Mouse (Mus musculus) ES-Bruce4 (cell line): ENCODE measurements around the gene Fto. TPM values are rescaled to one million over a fixed set of nuclear protein-coding genes. Genes with fewer than 3 reads are reported as not detected.
A peak's percentile ranks its signal among the peaks of the same experiment; 100 is the strongest.

Experiments used
- H3K27ac ChIP-seq: 2 replicates; pipeline ENCODE4 v1.5.1; 2012; ENCODE audit warnings: low read length, inconsistent platforms; ENCODE audit not compliant: insufficient read depth
- H3K27me3 ChIP-seq: 2 replicates; pipeline ENCODE4 v1.6.1; 2012; ENCODE audit warnings: mild to moderate bottlenecking, low read length, inconsistent platforms; ENCODE audit not compliant: control insufficient read depth, poor library complexity, insufficient read depth, severe bottlenecking
- H3K36me3 ChIP-seq: 2 replicates; pipeline ENCODE4 v1.6.1; 2012; ENCODE audit warnings: inconsistent platforms, mild to moderate bottlenecking, low read length, moderate library complexity; ENCODE audit not compliant: control insufficient read depth, poor library complexity, insufficient read depth, severe bottlenecking
- H3K4me1 ChIP-seq: one replicate; pipeline ENCODE4 v1.8.1; 2011; ENCODE audit warnings: low read length; ENCODE audit not compliant: control insufficient read depth, insufficient read depth
- H3K4me3 ChIP-seq: 2 replicates; pipeline ENCODE4 v1.5.1; 2011; ENCODE audit warnings: low read depth, mild to moderate bottlenecking, low read length
- H3K9ac ChIP-seq: 2 replicates; pipeline ENCODE4 v1.6.1; 2012; ENCODE audit warnings: low read depth, mild to moderate bottlenecking, inconsistent platforms; ENCODE audit not compliant: poor library complexity, severe bottlenecking
- H3K9me3 ChIP-seq: replicated peaks from 2 replicates; pipeline ENCODE4 v1.6.1; 2012; ENCODE audit warnings: mild to moderate bottlenecking, low read length, inconsistent platforms; ENCODE audit not compliant: control insufficient read depth, poor library complexity, insufficient read depth, severe bottlenecking
- CTCF ChIP-seq: IDR thresholded peaks from one replicate; pipeline ENCODE4 v1.8.1; 2011; ENCODE audit warnings: low read depth, low read length
- EP300 ChIP-seq: IDR thresholded peaks from 2 replicates; pipeline ENCODE4 v1.6.1; 2011; ENCODE audit warnings: low read depth, low read length; ENCODE audit not compliant: insufficient read depth
- POLR2A ChIP-seq: IDR thresholded peaks from one replicate; pipeline ENCODE4 v1.8.1; 2011; ENCODE audit warnings: low read length; ENCODE audit not compliant: insufficient read depth
- polyA plus RNA-seq: library from polyadenylated mRNA; stranded (reverse); fragments of >200 nt; gene quantifications from 2 replicates; pipeline ENCODE4 v1.2.4, GENCODE M21; 2011; ENCODE audit warnings: low read depth; ENCODE audit not compliant: missing spikeins, insufficient read depth, insufficient read length

Fto gene
- polyA plus RNA-seq, 1 experiment: 61.2 TPM

GRCm38 (mm10) chr8:91679451-91679850 is 366.1 kb downstream of the Fto start:
- H3K27me3 ChIP-seq: no peaks in the 10 kb centered on the region
- no peaks in the 10 kb centered on the region for H3K4me1 ChIP-seq
- H3K4me3 ChIP-seq: no peak overlapping the region
- no peak overlapping the region for H3K27ac ChIP-seq
- H3K9me3 ChIP-seq: no peaks in the 10 kb centered on the region
- no peaks in the 10 kb centered on the region for H3K36me3 ChIP-seq
- H3K9ac ChIP-seq: no peak overlapping the region
- no peak for TF ChIP-seq POLR2A

- no peaks in the 10 kb centered on the region for H3K27me3 ChIP-seq
- TF ChIP-seq POLR2A (no peak), EP300 (no peak), CTCF (no peak)
- no peak overlapping the region for H3K4me3 ChIP-seq
- no peaks in the 10 kb centered on the region for H3K9me3 ChIP-seq
- H3K4me1 ChIP-seq: no peaks in the 10 kb centered on the region
- no peak overlapping the region for H3K9ac ChIP-seq
- no peaks in the 10 kb centered on the region for H3K36me3 ChIP-seq
- H3K27ac ChIP-seq: no peak overlapping the region
Observed at GRCm38 (mm10) chr8:91680125-91680524, 366.8 kb downstream of the Fto start.

DNA sequence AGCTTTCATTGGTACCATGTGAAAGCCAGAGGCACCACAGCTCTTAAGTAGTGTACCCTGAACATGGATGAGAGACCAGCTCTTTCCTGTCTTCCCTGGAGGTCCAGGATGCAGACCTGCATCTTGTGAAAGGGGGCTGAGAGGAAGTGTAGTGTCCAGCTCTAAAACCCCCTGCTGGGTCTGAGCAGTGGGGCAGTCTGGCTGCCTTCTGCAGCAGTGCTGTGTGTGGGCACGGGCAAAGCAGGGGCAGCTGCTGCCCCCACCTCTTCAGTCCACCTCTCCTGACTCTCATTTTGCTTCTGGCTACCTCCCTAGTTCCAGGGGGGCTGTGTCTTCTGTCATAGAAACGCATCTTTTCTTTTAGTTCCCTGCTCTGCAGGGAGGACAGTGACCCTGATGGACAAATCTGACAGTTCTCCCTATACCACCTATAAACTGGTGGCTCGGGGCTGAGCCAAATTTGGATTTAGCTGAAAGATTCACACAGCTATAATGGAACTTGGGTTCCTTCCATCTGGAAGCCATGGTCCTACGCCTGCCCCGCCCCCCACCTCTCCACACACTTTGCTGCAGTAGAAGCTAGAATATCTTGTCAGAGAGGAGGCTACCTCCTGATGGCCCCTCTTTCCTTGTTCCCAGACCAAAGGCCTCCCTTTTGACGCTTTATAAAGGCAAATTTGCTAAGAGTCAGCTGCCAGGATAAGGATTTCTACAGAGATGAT is 371.4 kb downstream of the Fto start:
- Histone ChIP-seq H3K4me1 (no peaks in the 10 kb centered on the region), H3K27ac (no peak overlapping the region), H3K4me3 (no peak overlapping the region), H3K9me3 (no peaks in the 10 kb centered on the region), H3K9ac (no peak overlapping the region), H3K36me3 (no peaks in the 10 kb centered on the region), H3K27me3 (no peaks in the 10 kb centered on the region)
- TF ChIP-seq EP300 (no peak), CTCF (no peak), POLR2A (no peak)

DNA sequence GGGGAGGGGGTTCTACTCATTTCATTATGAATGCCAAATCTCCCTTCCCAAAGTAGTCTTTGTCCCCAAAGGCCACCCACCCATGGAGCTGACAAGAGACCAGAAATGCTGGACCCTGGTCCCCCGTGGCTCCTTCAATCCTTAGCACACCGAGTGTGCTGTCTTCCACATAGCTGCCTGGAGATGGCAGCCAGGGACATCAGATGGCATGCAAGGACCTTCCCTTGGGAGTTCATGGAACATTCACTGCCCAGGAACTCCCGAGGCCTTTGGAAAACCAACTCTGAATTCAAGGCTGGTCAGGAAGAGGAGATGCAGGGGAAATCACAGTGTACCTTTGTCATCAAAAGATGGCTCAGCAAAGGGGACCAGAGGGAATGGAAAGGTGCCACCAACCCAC is 372.1 kb downstream of the Fto start:
- H3K27me3 ChIP-seq: no peaks in the 10 kb centered on the region
- H3K4me3 ChIP-seq: no peak overlapping the region
- H3K9me3 ChIP-seq: no peaks in the 10 kb centered on the region
- no peak overlapping the region for H3K9ac ChIP-seq
- H3K36me3 ChIP-seq: no peaks in the 10 kb centered on the region
- TF ChIP-seq EP300: no peak
- no peak for TF ChIP-seq CTCF
- no peak for TF ChIP-seq POLR2A
- no peak overlapping the region for H3K27ac ChIP-seq
- no peaks in the 10 kb centered on the region for H3K4me1 ChIP-seq

GRCm38 (mm10) chr8:91692056-91692721 is 378.9 kb downstream of the Fto start:
- Histone ChIP-seq H3K9ac (no peak overlapping the region), H3K27me3 (no peaks in the 10 kb centered on the region), H3K4me1 (no peaks in the 10 kb centered on the region), H3K36me3 (no peaks in the 10 kb centered on the region), H3K4me3 (no peak overlapping the region), H3K9me3 (no peaks in the 10 kb centered on the region), H3K27ac (no peak overlapping the region)
- TF ChIP-seq EP300: 0 out of 2 replicates have a peak, but pooled peaks have one; percentile 9
- no peak for TF ChIP-seq CTCF
- TF ChIP-seq POLR2A: no peak

DNA sequence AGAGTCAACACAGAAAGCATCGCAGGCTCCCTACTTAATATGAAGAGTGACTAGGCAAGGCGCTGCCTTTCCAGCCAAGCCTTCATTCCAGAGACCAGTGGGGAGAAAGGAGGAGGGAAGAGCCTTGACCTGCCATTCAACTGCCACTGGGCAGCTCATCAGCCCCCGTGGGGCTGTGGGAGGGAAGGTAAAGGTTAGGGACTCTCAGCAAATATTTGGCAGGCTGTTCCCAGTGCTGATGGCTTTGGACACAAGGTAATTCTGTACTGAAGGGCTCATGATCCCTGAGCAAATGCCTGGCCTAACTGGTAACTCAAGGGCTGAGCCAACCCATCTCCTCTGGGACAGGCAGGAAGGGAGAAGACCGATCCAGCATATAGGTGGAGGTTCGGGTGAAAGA is 393.2 kb downstream of the Fto start:
- H3K27me3 ChIP-seq: no peaks in the 10 kb centered on the region
- H3K36me3 ChIP-seq: no peaks in the 10 kb centered on the region
- no peak overlapping the region for H3K9ac ChIP-seq

More for the DNA sequence above, 393.2 kb downstream of the Fto start:
- no peak overlapping the region for H3K27ac ChIP-seq
- H3K4me3 ChIP-seq: no peak overlapping the region
- no peaks in the 10 kb centered on the region; the same call in 1 of the 2 replicates for H3K9me3 ChIP-seq
- no peak for TF ChIP-seq POLR2A
- no peak for TF ChIP-seq CTCF
- TF ChIP-seq EP300: no peak
- no peaks in the 10 kb centered on the region for H3K4me1 ChIP-seq
